Mouse (Mus musculus): ENCODE data around the gene Ldlrad3.

GRCm38 (mm10) chr2:102040456-102040855, 145.7 kb downstream of the Ldlrad3 start:
- no peak for TF ChIP-seq CTCF (IDR thresholded peaks at IDR 0.05; ENCODE audit: low read depth, low read length)
- no peak for TF ChIP-seq POLR2A (IDR thresholded peaks at IDR 0.05; ENCODE audit: borderline replicate concordance, low read depth, low read length)
